Mouse (Mus musculus) neutrophil, adult 5-6 weeks (primary cell): ENCODE measurements around the gene Cyp2ab1. TPM values are rescaled to one million over a fixed set of nuclear protein-coding genes. Genes with fewer than 3 reads are reported as not detected.

Source experiments
- ATAC-seq: fragments of 151-379, 151-347 bp; 2 replicates; pipeline ENCODE4 v1.8.0; 2017; ENCODE audit warnings: mild to moderate bottlenecking, moderate TSS enrichment; ENCODE audit not compliant: insufficient number of reproducible peaks, poor library complexity, low FRiP score, severe bottlenecking; ENCODE audit errors: extremely low read depth
- total RNA-seq: library from RNA; stranded (forward); fragments of 200-1000 nt; gene quantifications from 2 replicates; pipeline ENCODE4 v1.2.3, GENCODE M21; 2017

Gene Cyp2ab1
- total RNA-seq, 1 experiment from 2014 or later: 2.1 TPM

- no peak for ATAC-seq
Observed at GRCm38 (mm10) chr16:20280238-20280637, 45.0 kb downstream of the Cyp2ab1 start.

- ATAC-seq: no peak
Observed at GRCm38 (mm10) chr16:20279395-20279794, 45.8 kb downstream of the Cyp2ab1 start.

- no peak for ATAC-seq
Observed at GRCm38 (mm10) chr16:20272994-20273393, 52.2 kb downstream of the Cyp2ab1 start.

- no peak for ATAC-seq
Observed at GRCm38 (mm10) chr16:20271339-20271738, 53.9 kb downstream of the Cyp2ab1 start.

- no peak for ATAC-seq
Observed at GRCm38 (mm10) chr16:20265089-20265488, 60.1 kb downstream of the Cyp2ab1 start.

Other genes with a start within 250 kb of the Cyp2ab1 start
- 242 and 277 TPM in 2 replicates for gene Klhl24, start 227.9 kb downstream of the Cyp2ab1 start, total RNA-seq
- 21.0 and 21.1 TPM in 2 replicates for gene Yeats2, start 184.3 kb downstream of the Cyp2ab1 start, total RNA-seq
- not detected in 2 replicates for gene Map6d1, start 84.0 kb downstream of the Cyp2ab1 start, total RNA-seq
- 51.7 and 57.6 TPM in 2 replicates for gene Parl, start 23.0 kb downstream of the Cyp2ab1 start, total RNA-seq
- gene Abcc5, start 101.0 kb upstream of the Cyp2ab1 start, total RNA-seq: 23.8 and 24.0 TPM in 2 replicates
- gene Eif2b5, start 173.4 kb upstream of the Cyp2ab1 start, total RNA-seq: 47.6 and 49.8 TPM in 2 replicates
- gene Dvl3, start 191.6 kb upstream of the Cyp2ab1 start, total RNA-seq: 7.1 and 8.8 TPM in 2 replicates
- 176 and 177 TPM in 2 replicates for gene Ap2m1, start 210.1 kb upstream of the Cyp2ab1 start, total RNA-seq
- gene Abcf3, start 223.2 kb upstream of the Cyp2ab1 start, total RNA-seq: 121 and 129 TPM in 2 replicates